Mouse (Mus musculus) c-Kit-negative CD71-positive TER-119-positive erythroid progenitor cells, embryonic 14.5 days (primary cell): Measurements from ENCODE around the gene Katna1.

Source experiments
- DNase-seq: peaks from one replicate; pipeline ENCODE4 v3.0.0-alpha.2; 2013; ENCODE audit warnings: low read depth, low spot score

Katna1 gene

DNA sequence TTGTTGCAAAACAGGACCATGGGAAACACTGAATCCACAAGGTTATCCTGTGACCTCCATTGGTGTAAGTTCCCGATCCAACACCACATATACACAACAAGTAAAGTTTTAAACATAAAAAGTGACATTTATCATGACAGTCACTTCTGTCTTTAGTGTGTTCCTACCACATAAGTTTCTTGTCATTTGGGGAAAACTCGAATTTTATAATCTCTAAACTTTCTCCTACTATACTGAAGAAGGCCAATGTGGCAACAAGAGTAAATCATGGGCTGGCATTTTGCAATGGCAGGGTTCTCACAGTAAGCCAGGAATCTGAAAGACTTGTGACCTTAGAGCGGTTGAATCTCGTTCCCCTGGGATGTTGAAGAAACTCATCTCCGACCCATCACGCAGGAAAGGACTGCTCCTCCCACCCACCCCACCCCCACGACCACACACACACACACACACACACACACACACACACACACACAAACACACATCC is 54.0 kb downstream of the Katna1 start:
- DNase-seq = no peak

DNA sequence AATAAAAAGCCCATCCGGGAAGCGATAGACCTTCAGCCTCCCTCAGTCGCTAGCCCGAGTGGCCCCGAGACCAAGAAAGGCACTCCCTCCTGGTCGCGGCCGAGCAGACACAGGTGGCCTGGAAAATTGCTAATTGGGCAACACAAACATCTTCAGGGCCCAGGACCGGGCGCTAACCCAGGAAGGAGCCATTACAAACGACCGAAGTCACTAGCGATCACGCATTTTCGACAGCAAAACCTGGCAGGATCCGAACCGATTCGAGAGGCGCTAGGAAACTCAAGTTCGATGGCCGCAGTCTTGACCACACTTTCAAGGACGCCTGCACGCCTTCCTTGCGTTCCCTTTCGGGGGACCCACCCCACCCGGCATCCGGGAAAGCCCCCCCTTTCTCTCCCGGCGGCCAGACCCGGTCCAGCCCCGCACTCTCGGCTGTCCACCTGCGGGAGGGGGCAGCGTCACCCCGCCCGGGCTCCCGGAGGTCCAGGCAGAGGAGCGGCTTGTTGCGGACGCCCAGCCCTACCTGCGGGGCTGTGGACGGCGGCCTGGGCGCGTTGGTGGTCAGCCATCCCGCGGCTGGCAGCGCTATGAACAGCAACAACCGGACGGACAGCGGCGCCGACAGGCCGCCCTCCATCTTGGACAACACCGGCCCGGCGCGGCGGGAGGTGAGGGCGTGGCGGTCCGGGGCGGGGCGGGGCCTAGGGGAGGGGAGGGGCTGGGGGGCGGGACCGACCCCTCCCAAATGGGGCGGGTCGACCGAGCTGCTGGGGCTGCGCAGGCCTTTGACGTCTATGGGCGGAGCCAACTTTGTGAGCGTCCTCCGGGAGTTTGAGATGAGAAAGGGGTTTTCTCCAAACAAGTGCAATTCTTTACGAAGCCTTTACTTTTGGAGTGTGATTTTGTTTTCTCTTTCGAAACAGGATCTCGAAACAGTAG is 54.7 kb downstream of the Katna1 start:
- peak; percentile 84 for DNase-seq

GRCm38 (mm10) chr10:7781214-7781613 is 55.4 kb downstream of the Katna1 start:
- DNase-seq = no peak

- DNase-seq = no peak
Observed at GRCm38 (mm10) chr10:7787319-7787718, 61.5 kb downstream of the Katna1 start.

DNA sequence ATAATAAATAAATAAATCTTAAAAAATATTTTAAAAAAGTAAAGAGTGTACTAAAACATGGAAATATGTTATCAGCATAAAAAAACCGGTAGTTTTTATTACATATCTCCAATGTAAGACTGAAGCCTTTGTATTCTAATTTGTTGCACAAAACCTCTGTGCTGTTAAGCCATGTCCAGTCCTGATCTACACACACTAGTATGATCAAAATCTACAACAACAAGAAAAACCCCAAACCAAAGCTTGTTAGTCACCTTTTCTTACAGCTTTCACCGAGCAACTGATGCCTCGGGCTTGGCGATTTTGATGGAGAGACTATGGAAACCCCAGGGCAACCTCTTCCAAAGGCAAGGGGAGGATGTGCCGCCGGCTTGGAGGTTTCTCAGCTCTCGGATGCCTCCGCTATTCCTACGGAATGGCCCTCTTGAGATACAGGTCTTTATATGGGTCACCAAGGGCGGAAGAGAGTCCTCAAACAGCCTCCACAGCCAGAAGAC is 66.5 kb downstream of the Katna1 start:
- DNase-seq = no peak

DNA sequence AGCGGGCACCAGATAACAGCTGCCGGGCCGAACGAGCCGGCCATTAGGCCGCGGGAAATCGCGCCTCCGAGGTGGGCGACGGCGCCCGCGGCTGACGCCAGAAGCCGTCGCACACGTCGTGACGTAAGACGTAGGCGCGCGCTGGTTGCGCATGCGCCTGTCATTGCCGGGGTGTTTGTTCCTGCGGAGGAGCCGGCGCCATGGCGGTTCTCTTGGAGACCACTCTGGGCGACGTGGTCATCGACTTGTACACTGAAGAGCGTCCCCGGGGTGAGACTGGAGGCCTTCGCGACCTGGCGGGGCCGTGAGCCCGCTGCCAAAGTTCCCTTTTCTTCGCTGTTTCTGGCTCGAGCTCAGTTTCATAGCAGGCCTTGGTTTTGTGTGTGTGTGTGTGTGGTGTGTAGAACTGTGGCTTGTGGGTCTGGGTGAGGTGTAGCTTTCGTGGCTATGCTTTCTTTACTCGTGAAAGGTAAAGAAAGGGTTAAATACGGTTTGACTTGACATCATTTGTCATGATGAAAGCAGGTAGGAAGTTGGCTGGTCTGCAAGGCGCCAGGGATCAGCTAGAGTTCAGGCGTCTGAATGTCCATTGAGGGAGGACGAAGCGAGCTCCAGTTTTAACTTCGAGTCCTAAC is 67.1 kb downstream of the Katna1 start, which contains the start of the genes Ginm1 and Ppil4:
Ginm1 (minus strand) TSS at position 74 of the 635 bp plus-strand sequence.
Ppil4 (plus strand) TSS at position 141 of the 635 bp plus-strand sequence.
- peak; percentile 90 for DNase-seq

DNA sequence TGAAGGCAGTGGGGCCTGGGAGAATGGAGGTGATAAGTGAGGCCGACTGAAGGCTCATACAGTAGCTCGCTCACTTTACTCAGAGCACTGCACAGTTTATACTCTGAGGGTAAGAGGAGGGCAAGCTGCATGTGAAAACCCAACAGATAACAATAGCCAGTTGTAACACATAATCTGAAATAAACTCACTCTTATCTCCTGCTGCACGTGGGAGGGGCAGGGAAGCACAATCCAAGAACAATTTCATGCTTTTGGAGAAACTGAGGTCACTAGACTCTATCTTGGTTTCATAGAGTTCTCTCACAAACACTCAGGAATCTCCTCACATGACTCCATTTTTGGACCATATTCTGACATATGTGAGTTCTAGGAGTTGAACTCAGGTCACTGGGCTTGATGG is 75.5 kb downstream of the Katna1 start:
- no peak for DNase-seq

DNA sequence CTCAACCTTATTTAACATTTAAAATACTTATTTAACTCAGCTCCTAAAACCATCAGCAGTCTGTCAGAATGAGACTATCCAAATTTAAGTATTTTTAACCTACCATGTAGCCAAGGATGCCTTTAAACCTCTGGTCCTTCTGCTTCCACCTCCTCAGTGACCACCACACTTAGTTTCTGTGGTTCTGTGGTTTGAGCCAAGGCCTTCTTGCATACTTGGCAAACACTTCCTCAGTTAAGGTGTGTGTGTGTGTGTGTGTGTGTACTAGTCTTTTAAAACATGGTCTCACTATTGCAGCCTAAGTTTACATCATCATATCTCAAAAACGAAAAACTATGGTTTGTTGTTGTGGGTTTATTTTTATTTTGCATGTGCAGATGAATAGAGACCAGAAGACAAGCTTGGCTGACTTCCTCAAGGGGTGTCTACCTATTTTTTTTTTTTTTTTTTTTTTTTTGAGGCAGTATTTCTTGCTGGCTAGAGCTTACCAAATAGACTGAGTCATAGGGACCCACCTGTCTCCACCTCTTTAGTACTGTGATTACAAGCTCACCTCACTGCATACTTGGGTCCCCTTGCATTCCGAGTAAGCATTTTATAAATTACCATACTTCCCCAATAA is 76.8 kb downstream of the Katna1 start:
- DNase-seq = no peak

DNA sequence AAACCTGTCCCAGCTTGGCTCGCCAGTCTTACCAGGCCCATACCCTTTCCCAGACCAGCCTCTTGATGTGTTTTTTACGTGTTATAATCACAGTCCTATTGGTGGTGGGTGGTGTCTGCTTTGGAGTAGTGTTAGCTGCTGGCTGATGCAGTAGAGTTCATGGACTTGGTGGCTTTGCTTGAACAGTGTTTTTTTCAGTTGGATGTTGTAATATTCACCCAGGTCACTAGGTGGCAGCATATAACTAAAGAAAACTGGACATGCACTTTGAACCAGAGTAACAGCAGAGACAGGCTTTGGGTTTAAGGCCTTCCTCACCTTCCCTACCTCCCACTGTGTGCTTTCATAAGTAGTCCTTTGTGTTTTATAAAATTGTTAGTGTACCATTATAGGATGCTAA is 84.1 kb downstream of the Katna1 start:
- DNase-seq = peak; percentile 51
